Mouse (Mus musculus): ENCODE measurements around the gene Slc7a10. TPM values are rescaled to one million over a fixed set of nuclear protein-coding genes. Genes with fewer than 3 reads are reported as not detected.

Slc7a10 gene
- polyA plus RNA-seq, 1 experiment from 2014 or later, result 1.7 TPM

- Histone ChIP-seq H3K27ac (no peak overlapping the region), H3K4me3 (no peak overlapping the region), H3K36me3 (no peaks in the 10 kb centered on the region), H3K27me3 (peaks cover 15% of the 10 kb centered on the region), H3K4me2 (replicated peaks) (no peak overlapping the region), H3K9me3 (no peaks in the 10 kb centered on the region), H3K4me1 (0 out of 2 replicates have a peak, but pooled peaks cover 4% of the 10 kb centered on the region), H3K9ac (no peak overlapping the region)
- WGBS, result 44% methylated on average over 18 of the region's 18 CpGs
- ATAC-seq (ENCODE audit: insufficient number of reproducible peaks, insufficient read depth, low FRiP score, low TSS enrichment), result no peak
Observed at GRCm38 (mm10) chr7:35176412-35177381, 9.5 kb upstream of the Slc7a10 start.

- H3K9me3 ChIP-seq, result peaks cover 7% of the 10 kb centered on the region; the same call in 1 of the 2 replicates
- peak overlapping the region; percentile 38 for H3K4me3 ChIP-seq
- ATAC-seq (ENCODE audit: insufficient number of reproducible peaks, insufficient read depth, low FRiP score, low TSS enrichment), result peak; percentile 50; the same call in 1 of the 2 replicates
- no peak overlapping the region for H3K27ac ChIP-seq
- H3K36me3 ChIP-seq, result no peaks in the 10 kb centered on the region
- H3K9ac ChIP-seq, result peak overlapping the region; percentile 47
- H3K4me1 ChIP-seq, result peaks cover 11% of the 10 kb centered on the region
- peak overlapping the region; percentile 66 for H3K4me2 ChIP-seq (replicated peaks)
- H3K27me3 ChIP-seq, result peaks cover 49% of the 10 kb centered on the region
- WGBS, result 2% methylated on average over 54 of the region's 54 CpGs
Observed at GRCm38 (mm10) chr7:35184833-35185724, 1.1 kb upstream of the Slc7a10 start.

DNA sequence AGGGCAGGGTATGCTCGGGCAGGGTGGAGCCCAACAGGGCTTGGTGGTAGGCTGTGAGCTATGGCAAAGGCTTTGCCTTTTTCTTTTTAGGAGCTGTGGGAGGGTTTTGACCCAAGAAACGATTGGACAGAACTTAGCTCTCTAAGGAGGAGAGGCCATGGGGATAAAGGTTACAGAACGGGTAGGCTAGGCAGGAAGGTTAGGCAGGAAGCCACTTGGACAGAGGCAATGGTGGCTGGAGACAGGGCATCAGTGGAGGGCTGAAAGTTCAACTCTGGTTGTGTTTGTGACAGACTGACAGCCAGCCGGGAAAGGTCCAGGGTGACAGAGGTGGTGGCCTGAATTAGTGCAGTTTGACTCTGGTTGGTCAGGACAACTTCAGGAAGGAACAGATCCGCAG is 3.5 kb downstream of the Slc7a10 start:
- H3K9me3 ChIP-seq, result no peaks in the 10 kb centered on the region
- H3K9ac ChIP-seq, result no peak overlapping the region
- 48% methylated on average over 5 of the region's 5 CpGs for WGBS
- H3K4me3 ChIP-seq, result no peak overlapping the region
- H3K4me2 ChIP-seq (replicated peaks), result no peak overlapping the region
- no peak overlapping the region for H3K27ac ChIP-seq
- peaks cover 37% of the 10 kb centered on the region for H3K27me3 ChIP-seq
- no peaks in the 10 kb centered on the region for H3K36me3 ChIP-seq
- peaks cover 13% of the 10 kb centered on the region for H3K4me1 ChIP-seq
- ATAC-seq (ENCODE audit: insufficient number of reproducible peaks, insufficient read depth, low FRiP score, low TSS enrichment), result no peak

- ATAC-seq (ENCODE audit: insufficient number of reproducible peaks, insufficient read depth, low FRiP score, low TSS enrichment), result no peak
- Histone ChIP-seq H3K4me2 (replicated peaks) (no peak overlapping the region), H3K9me3 (no peaks in the 10 kb centered on the region), H3K4me1 (peaks cover 4% of the 10 kb centered on the region), H3K36me3 (no peaks in the 10 kb centered on the region), H3K27me3 (peaks cover 22% of the 10 kb centered on the region), H3K9ac (no peak overlapping the region), H3K4me3 (no peak overlapping the region), H3K27ac (no peak overlapping the region)
- 4% methylated on average over 2 of the region's 2 CpGs for WGBS
Observed at GRCm38 (mm10) chr7:35191276-35191675, 5.1 kb downstream of the Slc7a10 start.

DNA sequence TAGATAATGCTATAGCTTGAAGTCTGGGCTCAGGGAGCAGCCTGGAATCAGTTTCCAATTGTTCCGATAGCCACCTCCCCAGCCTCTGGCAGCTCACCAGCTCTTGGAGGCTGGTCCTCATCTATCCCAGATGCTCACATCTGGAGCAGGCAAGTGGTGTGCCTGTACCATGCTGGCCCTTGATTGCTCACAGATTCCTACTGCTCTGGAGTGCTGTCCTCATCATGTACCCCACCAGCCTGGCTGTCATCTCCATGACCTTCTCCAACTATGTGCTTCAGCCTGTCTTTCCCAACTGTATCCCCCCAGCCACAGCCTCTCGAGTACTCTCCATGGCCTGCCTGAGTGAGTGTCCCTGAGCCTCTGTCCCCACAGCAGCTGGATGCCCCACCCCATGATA is 10.8 kb downstream of the Slc7a10 start:
- H3K4me1 ChIP-seq, result 0 out of 2 replicates have a peak, but pooled peaks cover 1% of the 10 kb centered on the region
- H3K4me2 ChIP-seq (replicated peaks), result no peak overlapping the region
- no peaks in the 10 kb centered on the region for H3K9me3 ChIP-seq
- no peak for ATAC-seq (ENCODE audit: insufficient number of reproducible peaks, insufficient read depth, low FRiP score, low TSS enrichment)
- H3K27me3 ChIP-seq, result no peaks in the 10 kb centered on the region
- 51% methylated on average over 2 of the region's 2 CpGs for WGBS
- H3K27ac ChIP-seq, result no peak overlapping the region
- H3K36me3 ChIP-seq, result peaks cover 30% of the 10 kb centered on the region
- no peak overlapping the region for H3K4me3 ChIP-seq
- no peak overlapping the region for H3K9ac ChIP-seq

GRCm38 (mm10) chr7:35198981-35199754 is 13.0 kb downstream of the Slc7a10 start:
- Histone ChIP-seq H3K36me3 (peaks cover 52% of the 10 kb centered on the region), H3K4me1 (no peaks in the 10 kb centered on the region), H3K4me3 (no peak overlapping the region), H3K9ac (no peak overlapping the region), H3K27ac (no peak overlapping the region), H3K9me3 (no peaks in the 10 kb centered on the region), H3K27me3 (no peaks in the 10 kb centered on the region), H3K4me2 (replicated peaks) (no peak overlapping the region)
- 91% methylated on average over 12 of the region's 12 CpGs for WGBS
- ATAC-seq (ENCODE audit: insufficient number of reproducible peaks, insufficient read depth, low FRiP score, low TSS enrichment), result no peak

- Histone ChIP-seq H3K4me1 (no peaks in the 10 kb centered on the region), H3K36me3 (peaks cover 58% of the 10 kb centered on the region), H3K27ac (no peak overlapping the region), H3K27me3 (no peaks in the 10 kb centered on the region), H3K9me3 (no peaks in the 10 kb centered on the region), H3K4me2 (replicated peaks) (no peak overlapping the region), H3K9ac (no peak overlapping the region), H3K4me3 (no peak overlapping the region)
- ATAC-seq (ENCODE audit: insufficient number of reproducible peaks, insufficient read depth, low FRiP score, low TSS enrichment), result no peak
Observed at GRCm38 (mm10) chr7:35199755-35200154, 13.6 kb downstream of the Slc7a10 start.

GRCm38 (mm10) chr7:35211791-35212190 is 25.6 kb downstream of the Slc7a10 start:
- no peak overlapping the region for H3K27ac ChIP-seq

DNA sequence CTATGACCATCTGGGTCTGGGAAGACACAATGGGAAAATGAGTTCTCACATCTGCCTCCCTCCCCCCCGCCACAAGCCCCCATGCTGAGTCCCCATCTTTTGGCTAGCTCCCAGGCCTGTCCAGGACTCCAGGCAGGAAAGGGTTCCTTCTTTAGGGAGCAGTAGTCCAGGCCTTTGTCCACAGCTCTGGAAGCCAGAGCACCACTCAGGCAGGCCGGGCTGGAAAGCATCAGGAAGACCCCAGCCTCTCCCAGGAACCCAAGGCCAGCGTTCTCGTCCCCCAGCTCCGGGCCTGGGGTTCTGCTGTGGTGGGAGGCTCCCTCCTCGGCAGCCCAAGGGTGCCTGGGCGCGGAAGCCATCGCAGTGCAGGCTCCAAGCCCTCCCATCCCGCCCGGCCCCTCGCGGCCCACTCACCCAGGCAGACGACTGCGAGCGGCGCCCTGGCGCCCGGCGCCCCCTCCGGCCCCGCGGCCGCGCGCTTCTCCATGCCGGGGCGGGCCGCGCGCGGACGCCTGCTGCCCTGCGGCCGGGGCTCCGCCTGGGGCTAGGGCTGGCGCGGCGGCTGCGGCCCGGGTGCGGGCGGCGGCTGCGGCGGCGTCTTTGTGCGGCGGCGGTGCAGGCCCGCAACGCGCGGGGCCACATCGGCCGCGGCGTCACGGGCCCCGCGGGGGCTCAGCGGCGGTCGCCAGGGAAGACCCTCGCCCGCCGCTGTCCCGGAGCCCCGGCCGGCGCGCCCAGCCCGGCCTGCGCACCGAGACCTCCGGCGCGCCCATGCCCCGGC is 28.4 kb downstream of the Slc7a10 start:
- H3K4me2 ChIP-seq (replicated peaks), result peak overlapping the region; percentile 67
- H3K4me3 ChIP-seq, result peak overlapping the region; percentile 62
- WGBS, result under 1% methylated on average over 53 of the region's 79 CpGs
- H3K4me1 ChIP-seq, result peaks cover 15% of the 10 kb centered on the region
- no peaks in the 10 kb centered on the region for H3K9me3 ChIP-seq
- ATAC-seq (ENCODE audit: insufficient number of reproducible peaks, insufficient read depth, low FRiP score, low TSS enrichment), result peak; percentile 42
- H3K27ac ChIP-seq, result peak overlapping the region; percentile 70
- H3K9ac ChIP-seq, result peak overlapping the region; percentile 75
- peaks cover 3% of the 10 kb centered on the region; the same call in 1 of the 2 replicates for H3K27me3 ChIP-seq
- H3K36me3 ChIP-seq, result peaks cover 22% of the 10 kb centered on the region

More at GRCm38 (mm10) chr7:35211791-35212190, 25.6 kb downstream of the Slc7a10 start:
- 92% methylated on average over 4 of the region's 4 CpGs for WGBS
- Histone ChIP-seq H3K4me2 (replicated peaks) (no peak overlapping the region), H3K4me1 (peaks cover 15% of the 10 kb centered on the region), H3K27me3 (no peaks in the 10 kb centered on the region), H3K9me3 (no peaks in the 10 kb centered on the region), H3K36me3 (peaks cover 29% of the 10 kb centered on the region), H3K4me3 (no peak overlapping the region), H3K9ac (no peak overlapping the region)
- ATAC-seq (ENCODE audit: insufficient number of reproducible peaks, insufficient read depth, low FRiP score, low TSS enrichment), result no peak

DNA sequence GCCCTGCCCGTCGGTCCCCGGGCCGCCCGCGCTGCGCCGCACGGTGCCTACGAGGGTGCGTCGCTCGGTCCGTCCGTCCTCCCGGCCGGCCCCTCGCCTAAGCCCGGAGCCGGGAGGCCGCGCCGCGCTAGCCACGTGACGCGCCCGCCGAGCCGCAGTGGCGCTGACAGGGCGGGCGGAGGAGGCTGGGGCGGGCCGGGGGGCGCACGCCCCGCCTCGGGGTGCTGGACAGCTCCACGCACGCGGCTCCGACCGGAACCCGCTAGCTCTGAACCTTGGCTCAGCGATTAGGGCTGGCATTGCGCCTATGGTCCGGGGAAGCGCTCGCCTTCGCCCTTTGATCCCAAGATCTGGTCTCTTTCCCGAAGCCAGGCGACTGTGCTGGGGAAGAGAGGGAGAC is 29.0 kb downstream of the Slc7a10 start, which contains the start of gene Lrp3:
Lrp3 (minus strand) TSS at position 274 of the 400 bp plus-strand sequence.
- Histone ChIP-seq H3K27me3 (peaks cover 3% of the 10 kb centered on the region; the same call in 1 of the 2 replicates), H3K4me3 (peak within 1 kb of the TSS; percentile 62), H3K36me3 (peaks cover 19% of the 10 kb centered on the region), H3K27ac (peak within 1 kb of the TSS; percentile 70), H3K4me1 (peaks cover 15% of the 10 kb centered on the region), H3K9ac (peak within 1 kb of the TSS; percentile 75), H3K9me3 (no peaks in the 10 kb centered on the region), H3K4me2 (replicated peaks) (peak within 1 kb of the TSS; percentile 67)
- peak; percentile 82 for ATAC-seq (ENCODE audit: insufficient number of reproducible peaks, insufficient read depth, low FRiP score, low TSS enrichment)
- under 1% methylated on average over 52 of the region's 53 CpGs for WGBS

Data from embryonic facial prominence, embryonic 12.5 days (tissue).